Mouse (Mus musculus): ENCODE measurements around the gene Slfnl1. TPM values are rescaled to one million over a fixed set of nuclear protein-coding genes. Genes with fewer than 3 reads are reported as not detected.
A peak's percentile ranks its signal among the peaks of the same experiment; 100 is the strongest.

Slfnl1 gene
- total RNA-seq (2017), result 0.81 TPM in 1 of 2 replicates, not detected in the other

DNA sequence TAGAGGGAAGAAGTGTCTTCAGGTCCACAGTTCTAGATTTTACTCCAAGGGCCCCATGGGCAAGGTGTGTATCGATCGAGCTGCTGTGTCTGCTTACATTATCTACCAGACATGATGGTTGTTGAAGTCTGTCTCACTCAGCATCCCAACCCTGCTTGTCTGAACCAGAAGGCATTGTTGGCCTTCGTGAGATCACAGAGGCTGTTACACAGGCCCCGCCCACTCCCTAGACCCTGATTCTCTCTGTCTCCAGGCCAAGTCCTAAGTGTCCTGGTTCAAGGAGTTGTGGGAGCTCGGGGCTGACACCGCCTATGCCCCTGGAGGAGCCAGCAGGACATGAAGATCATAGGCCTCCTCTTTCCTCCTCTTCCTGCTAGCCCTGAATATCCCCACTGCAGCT lies at the start of gene Slfnl1:
TSS of gene Slfnl1 (plus strand) at position 246 of the 400 bp plus-strand sequence.
- ATAC-seq (replicated peaks in 1 of 2; ENCODE audit: insufficient read depth in 1 of 2, low FRiP score in 2 of 2, low TSS enrichment in 1 of 2, low read depth in 1 of 2, poor library complexity in 2 of 2, severe bottlenecking in 2 of 2), result no peak

DNA sequence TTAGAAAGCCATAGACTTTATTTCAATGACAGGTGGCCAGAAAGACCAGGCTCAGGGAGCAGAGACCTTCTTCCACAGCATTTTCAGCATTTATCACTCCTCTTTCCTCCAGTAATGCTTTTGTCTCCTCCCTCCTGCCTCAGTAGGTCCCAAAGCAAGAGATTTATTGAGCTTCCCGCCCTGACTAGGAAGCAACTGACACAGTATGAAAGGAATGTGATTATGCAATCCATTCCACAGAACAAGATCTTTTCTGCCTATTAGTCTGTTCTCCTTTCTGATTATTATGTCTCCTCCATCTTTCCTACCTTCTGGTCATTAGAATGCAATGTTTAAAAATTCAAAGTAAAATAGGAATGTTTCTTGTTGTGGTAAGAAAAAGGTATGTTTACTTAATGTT lies 44.3 kb upstream of the Slfnl1 start:
- ATAC-seq (replicated peaks in 1 of 2; ENCODE audit: insufficient read depth in 1 of 2, low FRiP score in 2 of 2, low TSS enrichment in 1 of 2, low read depth in 1 of 2, poor library complexity in 2 of 2, severe bottlenecking in 2 of 2), result no peak

GRCm38 (mm10) chr4:120506955-120507354 lies 25.1 kb upstream of the Slfnl1 start:
- ATAC-seq (replicated peaks in 1 of 2; ENCODE audit: insufficient read depth in 1 of 2, low FRiP score in 2 of 2, low TSS enrichment in 1 of 2, low read depth in 1 of 2, poor library complexity in 2 of 2, severe bottlenecking in 2 of 2), result no peak

DNA sequence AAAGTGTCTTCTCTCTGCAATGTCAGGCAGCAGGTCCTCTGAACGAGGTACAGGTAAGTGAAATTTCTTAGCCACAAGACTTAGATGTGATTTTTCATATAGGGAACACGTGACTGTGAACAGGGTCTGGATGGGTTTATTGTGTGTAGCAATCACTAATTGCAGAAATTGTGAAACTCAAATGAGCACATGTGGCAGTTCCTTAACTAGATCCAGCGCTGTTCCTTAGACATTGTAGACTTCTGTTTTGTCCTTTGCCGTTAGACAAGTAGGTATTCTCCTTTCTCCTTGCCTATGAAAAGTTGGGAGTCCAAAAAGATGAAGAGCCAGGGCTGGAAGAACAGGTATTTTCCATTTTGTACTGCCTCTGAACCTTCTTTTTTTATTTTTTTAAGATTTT lies 20.8 kb upstream of the Slfnl1 start:
- ATAC-seq (replicated peaks in 1 of 2; ENCODE audit: insufficient read depth in 1 of 2, low FRiP score in 2 of 2, low TSS enrichment in 1 of 2, low read depth in 1 of 2, poor library complexity in 2 of 2, severe bottlenecking in 2 of 2), result no peak

- no peak for ATAC-seq (replicated peaks in 1 of 2; ENCODE audit: insufficient read depth in 1 of 2, low FRiP score in 2 of 2, low TSS enrichment in 1 of 2, low read depth in 1 of 2, poor library complexity in 2 of 2, severe bottlenecking in 2 of 2)
These were observed 17.7 kb upstream of the Slfnl1 start for GRCm38 (mm10) chr4:120514366-120514765.

DNA sequence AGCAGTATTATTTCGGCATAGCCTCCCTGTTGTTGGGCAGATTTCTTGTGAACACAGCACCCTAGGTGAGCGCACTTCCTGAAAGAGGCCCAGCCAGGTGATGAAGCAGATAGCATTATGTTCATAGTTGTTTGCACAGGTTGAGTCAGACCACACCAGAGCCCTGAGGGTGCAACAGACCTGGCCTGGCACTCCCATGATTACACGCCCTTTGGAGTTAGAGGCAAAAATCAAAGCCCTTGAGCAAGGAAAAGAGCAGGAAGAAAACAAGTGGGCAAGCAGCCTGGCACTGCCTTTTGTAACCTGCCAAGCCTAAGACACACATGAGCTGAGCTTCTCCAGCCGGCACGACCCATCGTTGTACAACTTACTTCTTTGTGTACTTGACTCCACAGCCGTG lies 15.5 kb upstream of the Slfnl1 start:
- ATAC-seq (replicated peaks in 1 of 2; ENCODE audit: insufficient read depth in 1 of 2, low FRiP score in 2 of 2, low TSS enrichment in 1 of 2, low read depth in 1 of 2, poor library complexity in 2 of 2, severe bottlenecking in 2 of 2), result no peak

DNA sequence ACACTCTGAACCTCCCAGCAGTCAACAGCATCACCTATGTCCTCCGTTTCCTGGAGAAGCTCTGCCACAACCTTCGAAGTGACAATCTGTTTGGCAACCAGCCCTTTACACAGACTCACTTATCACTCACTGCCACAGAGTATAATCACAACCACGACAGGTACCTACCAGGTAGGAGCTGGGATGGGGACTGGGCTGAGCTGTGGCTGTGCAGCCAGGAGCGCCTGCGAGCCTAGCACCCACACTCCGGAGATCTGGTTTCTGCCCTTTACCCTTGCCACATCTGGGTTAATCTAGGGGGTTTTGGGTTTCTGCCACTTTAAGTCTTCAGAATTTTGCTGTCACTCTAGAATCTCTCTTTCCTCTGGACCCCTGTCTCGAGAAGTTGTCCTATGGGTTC lies 15.1 kb upstream of the Slfnl1 start:
- no peak for ATAC-seq (replicated peaks in 1 of 2; ENCODE audit: insufficient read depth in 1 of 2, low FRiP score in 2 of 2, low TSS enrichment in 1 of 2, low read depth in 1 of 2, poor library complexity in 2 of 2, severe bottlenecking in 2 of 2)

- ATAC-seq (replicated peaks in 1 of 2; ENCODE audit: insufficient read depth in 1 of 2, low FRiP score in 2 of 2, low TSS enrichment in 1 of 2, low read depth in 1 of 2, poor library complexity in 2 of 2, severe bottlenecking in 2 of 2), result no peak
These were observed 14.7 kb upstream of the Slfnl1 start for GRCm38 (mm10) chr4:120517335-120517734.

DNA sequence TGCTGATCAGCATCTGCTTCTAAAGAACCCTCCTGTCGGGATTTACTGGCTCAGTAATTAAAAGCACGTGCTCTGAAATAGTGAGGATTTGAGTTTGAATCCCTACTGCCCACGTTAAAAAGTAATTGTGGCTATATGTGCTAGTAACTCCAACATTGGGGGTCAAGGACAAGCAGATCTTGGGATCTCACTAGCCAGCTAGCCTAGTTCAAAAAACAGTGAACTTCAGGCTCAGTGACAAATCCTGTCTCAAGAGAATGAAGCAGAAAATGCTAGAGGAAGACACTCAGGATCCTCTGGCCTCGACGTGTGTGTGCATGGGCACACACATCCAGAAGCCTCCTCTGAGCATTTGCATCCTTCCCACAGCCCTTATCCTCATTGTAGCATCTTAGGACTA lies 10.3 kb upstream of the Slfnl1 start:
- ATAC-seq (replicated peaks in 1 of 2; ENCODE audit: insufficient read depth in 1 of 2, low FRiP score in 2 of 2, low TSS enrichment in 1 of 2, low read depth in 1 of 2, poor library complexity in 2 of 2, severe bottlenecking in 2 of 2), result no peak

GRCm38 (mm10) chr4:120522351-120522750 lies 9.7 kb upstream of the Slfnl1 start:
- ATAC-seq (replicated peaks in 1 of 2; ENCODE audit: insufficient read depth in 1 of 2, low FRiP score in 2 of 2, low TSS enrichment in 1 of 2, low read depth in 1 of 2, poor library complexity in 2 of 2, severe bottlenecking in 2 of 2), result no peak

GRCm38 (mm10) chr4:120523092-120523491 lies 8.9 kb upstream of the Slfnl1 start:
- ATAC-seq (replicated peaks in 1 of 2; ENCODE audit: insufficient read depth in 1 of 2, low FRiP score in 2 of 2, low TSS enrichment in 1 of 2, low read depth in 1 of 2, poor library complexity in 2 of 2, severe bottlenecking in 2 of 2), result peak in 1 of 2 experiments; percentile 45; a peak in 1 of 4 replicates

DNA sequence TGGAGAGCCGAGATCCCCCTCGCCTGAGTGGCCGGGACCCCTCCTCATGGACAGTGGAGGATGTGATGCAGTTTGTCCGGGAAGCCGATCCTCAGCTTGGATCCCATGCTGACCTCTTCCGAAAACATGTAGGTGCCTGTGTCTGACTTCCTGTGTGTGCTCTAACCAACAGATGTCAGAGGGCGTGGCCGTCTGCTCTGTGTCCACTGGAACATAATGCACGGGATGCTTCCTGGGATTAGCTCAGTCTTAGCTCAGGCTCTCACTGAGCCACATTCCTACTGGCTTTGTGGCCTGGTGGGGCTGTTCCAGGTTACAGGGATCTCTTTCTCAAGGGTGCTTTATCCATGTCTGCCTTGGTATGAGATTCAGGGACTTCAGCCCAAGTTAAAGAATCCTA lies 3.9 kb upstream of the Slfnl1 start:
- ATAC-seq (replicated peaks in 1 of 2; ENCODE audit: insufficient read depth in 1 of 2, low FRiP score in 2 of 2, low TSS enrichment in 1 of 2, low read depth in 1 of 2, poor library complexity in 2 of 2, severe bottlenecking in 2 of 2), result no peak

GRCm38 (mm10) chr4:120538664-120539063 lies 6.6 kb downstream of the Slfnl1 start:
- ATAC-seq (replicated peaks in 1 of 2; ENCODE audit: insufficient read depth in 1 of 2, low FRiP score in 2 of 2, low TSS enrichment in 1 of 2, low read depth in 1 of 2, poor library complexity in 2 of 2, severe bottlenecking in 2 of 2), result no peak

GRCm38 (mm10) chr4:120544896-120545295 lies 12.9 kb downstream of the Slfnl1 start:
- no peak for ATAC-seq (replicated peaks in 1 of 2; ENCODE audit: insufficient read depth in 1 of 2, low FRiP score in 2 of 2, low TSS enrichment in 1 of 2, low read depth in 1 of 2, poor library complexity in 2 of 2, severe bottlenecking in 2 of 2)

DNA sequence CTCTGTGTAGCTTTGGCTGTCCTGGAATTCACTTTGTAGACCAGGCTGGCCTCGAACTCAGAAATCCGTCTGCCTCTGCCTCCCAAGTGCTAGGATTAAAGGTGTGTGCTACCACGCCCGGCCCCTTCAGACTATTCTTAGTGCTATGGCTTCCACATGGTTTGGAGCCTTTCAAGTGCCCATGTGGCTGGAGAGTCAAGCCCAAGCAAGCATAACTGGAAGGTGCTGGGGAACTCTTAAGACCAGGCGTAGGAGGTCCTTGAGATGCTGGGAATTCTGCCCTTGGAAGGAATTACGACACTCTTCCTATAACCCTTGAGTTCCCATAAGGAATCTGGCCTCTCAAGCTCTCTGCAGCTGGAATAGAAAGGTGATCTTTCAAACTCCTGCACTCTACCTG lies 24.6 kb downstream of the Slfnl1 start:
- ATAC-seq (replicated peaks in 1 of 2; ENCODE audit: insufficient read depth in 1 of 2, low FRiP score in 2 of 2, low TSS enrichment in 1 of 2, low read depth in 1 of 2, poor library complexity in 2 of 2, severe bottlenecking in 2 of 2), result no peak

GRCm38 (mm10) chr4:120565726-120566125 lies 33.7 kb downstream of the Slfnl1 start:
- no peak for ATAC-seq (replicated peaks in 1 of 2; ENCODE audit: insufficient read depth in 1 of 2, low FRiP score in 2 of 2, low TSS enrichment in 1 of 2, low read depth in 1 of 2, poor library complexity in 2 of 2, severe bottlenecking in 2 of 2)

GRCm38 (mm10) chr4:120568005-120568404 lies 36.0 kb downstream of the Slfnl1 start:
- ATAC-seq (replicated peaks in 1 of 2; ENCODE audit: insufficient read depth in 1 of 2, low FRiP score in 2 of 2, low TSS enrichment in 1 of 2, low read depth in 1 of 2, poor library complexity in 2 of 2, severe bottlenecking in 2 of 2), result no peak

- ATAC-seq (replicated peaks in 1 of 2; ENCODE audit: insufficient read depth in 1 of 2, low FRiP score in 2 of 2, low TSS enrichment in 1 of 2, low read depth in 1 of 2, poor library complexity in 2 of 2, severe bottlenecking in 2 of 2), result no peak
These were observed 37.0 kb downstream of the Slfnl1 start for GRCm38 (mm10) chr4:120569025-120569424.

DNA sequence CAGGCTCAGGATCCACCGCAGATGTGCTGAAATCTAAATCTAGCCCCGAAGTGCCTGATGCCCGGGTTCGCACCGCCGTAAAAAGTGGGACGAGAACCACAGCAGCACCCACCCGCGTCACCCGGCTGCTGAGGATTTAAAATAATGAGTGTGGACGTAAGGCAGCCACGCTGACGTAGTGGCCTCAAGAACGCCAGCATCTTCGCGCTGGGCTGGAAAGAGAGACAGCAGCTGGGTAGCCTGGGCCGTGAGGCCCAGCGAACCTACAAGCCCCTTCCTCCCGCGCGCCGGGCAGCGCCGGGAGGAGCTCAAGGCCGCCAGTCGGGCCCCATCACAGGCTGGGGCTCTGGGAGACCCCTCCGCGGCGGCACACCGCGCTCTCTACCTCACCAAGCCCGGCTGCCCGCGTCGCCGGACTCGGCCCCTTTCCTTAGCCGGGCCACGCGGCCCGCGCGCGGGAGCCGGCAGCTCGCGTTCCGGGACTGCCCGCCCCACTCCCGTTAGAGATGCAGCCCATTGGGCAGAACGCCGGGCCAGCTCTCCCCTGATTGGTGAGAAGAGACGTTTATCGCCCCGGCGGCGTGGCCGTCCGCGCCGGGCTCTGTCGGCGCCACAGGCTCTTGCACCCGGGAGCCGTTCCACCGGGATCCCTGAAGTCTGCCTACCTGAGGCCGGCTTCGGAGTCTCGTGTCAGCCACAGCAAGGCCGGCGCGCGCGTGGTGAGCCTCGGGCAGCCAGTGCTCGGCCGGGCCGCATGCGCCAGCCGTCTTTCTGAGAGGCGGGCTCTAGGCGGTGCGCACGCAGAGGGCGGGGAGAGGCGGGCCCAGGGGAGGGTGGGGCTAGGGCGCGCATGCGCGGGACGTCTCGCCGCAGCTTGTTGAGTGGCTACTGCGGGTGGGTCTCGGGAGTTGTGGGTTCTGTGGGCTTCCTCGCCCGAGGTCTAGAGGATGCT lies 37.7 kb downstream of the Slfnl1 start, which contains the start of gene Ctps:
TSS of gene Ctps (minus strand) at position 791 of the 952 bp plus-strand sequence.
- peak; percentile 87 to 90 for ATAC-seq (replicated peaks in 1 of 2; ENCODE audit: insufficient read depth in 1 of 2, low FRiP score in 2 of 2, low TSS enrichment in 1 of 2, low read depth in 1 of 2, poor library complexity in 2 of 2, severe bottlenecking in 2 of 2)

All from hematopoietic stem cell, adult 5-6 weeks (primary cell).